Mouse (Mus musculus): ENCODE measurements around the gene 2310039H08Rik.

Gene 2310039H08Rik

GRCm38 (mm10) chr17:46772404-46773277 lies at the start of gene 2310039H08Rik:
Gene 2310039H08Rik (plus strand): TSS chr17:46772635.
- peak; percentile 82 for DNase-seq (ENCODE audit: low read depth, low spot score)

- DNase-seq (ENCODE audit: low read depth, low spot score), result no peak
These were observed 47.9 kb upstream of the 2310039H08Rik start for GRCm38 (mm10) chr17:46724477-46725084.

- no peak for DNase-seq (ENCODE audit: low read depth, low spot score)
These were observed 47.2 kb upstream of the 2310039H08Rik start for GRCm38 (mm10) chr17:46725273-46725672.

- no peak for DNase-seq (ENCODE audit: low read depth, low spot score)
These were observed 46.4 kb upstream of the 2310039H08Rik start for GRCm38 (mm10) chr17:46725731-46726645.

GRCm38 (mm10) chr17:46727271-46727670 lies 45.2 kb upstream of the 2310039H08Rik start:
- no peak for DNase-seq (ENCODE audit: low read depth, low spot score)

- no peak for DNase-seq (ENCODE audit: low read depth, low spot score)
These were observed 44.4 kb upstream of the 2310039H08Rik start for GRCm38 (mm10) chr17:46728021-46728420.

GRCm38 (mm10) chr17:46728496-46728895 lies 43.9 kb upstream of the 2310039H08Rik start:
- DNase-seq (ENCODE audit: low read depth, low spot score), result no peak

GRCm38 (mm10) chr17:46728904-46729318 lies 43.5 kb upstream of the 2310039H08Rik start, which contains the start of gene Gnmt:
Gene Gnmt (minus strand): TSS chr17:46729168.
- DNase-seq (ENCODE audit: low read depth, low spot score), result no peak

- no peak for DNase-seq (ENCODE audit: low read depth, low spot score)
These were observed 38.4 kb upstream of the 2310039H08Rik start for GRCm38 (mm10) chr17:46734055-46734454.

GRCm38 (mm10) chr17:46735287-46735686 lies 37.1 kb upstream of the 2310039H08Rik start:
- DNase-seq (ENCODE audit: low read depth, low spot score), result no peak

- no peak for DNase-seq (ENCODE audit: low read depth, low spot score)
These were observed 36.3 kb upstream of the 2310039H08Rik start for GRCm38 (mm10) chr17:46736160-46736559.

- DNase-seq (ENCODE audit: low read depth, low spot score), result no peak
These were observed 31.1 kb upstream of the 2310039H08Rik start for GRCm38 (mm10) chr17:46741305-46741704.

- DNase-seq (ENCODE audit: low read depth, low spot score), result no peak
These were observed 29.4 kb upstream of the 2310039H08Rik start for GRCm38 (mm10) chr17:46742986-46743385.

GRCm38 (mm10) chr17:46745506-46745905 lies 26.9 kb upstream of the 2310039H08Rik start:
- DNase-seq (ENCODE audit: low read depth, low spot score), result no peak

- no peak for DNase-seq (ENCODE audit: low read depth, low spot score)
These were observed 25.2 kb upstream of the 2310039H08Rik start for GRCm38 (mm10) chr17:46747234-46747633.

GRCm38 (mm10) chr17:46747806-46748205 lies 24.6 kb upstream of the 2310039H08Rik start:
- no peak for DNase-seq (ENCODE audit: low read depth, low spot score)

- DNase-seq (ENCODE audit: low read depth, low spot score), result no peak
These were observed 23.2 kb upstream of the 2310039H08Rik start for GRCm38 (mm10) chr17:46749282-46749681.

GRCm38 (mm10) chr17:46750580-46750979 lies 21.9 kb upstream of the 2310039H08Rik start:
- DNase-seq (ENCODE audit: low read depth, low spot score), result no peak

GRCm38 (mm10) chr17:46751056-46751793 lies 21.2 kb upstream of the 2310039H08Rik start:
- no peak for DNase-seq (ENCODE audit: low read depth, low spot score)

GRCm38 (mm10) chr17:46751794-46752556 lies 20.5 kb upstream of the 2310039H08Rik start, which contains the start of gene Cnpy3:
Gene Cnpy3 (minus strand): TSS chr17:46752214.
- DNase-seq (ENCODE audit: low read depth, low spot score), result peak; percentile 96

All from brain, embryonic 18.5 days (tissue).